ENCODE assay signal across 8 mouse cellular contexts in genomic region chr11:6474874-6475731, GRCm38 (mm10). TPM values are rescaled to one million over a fixed set of nuclear protein-coding genes. Genes with fewer than 3 reads are reported as not detected.
DNase-seq lines count a peak whose midpoint lies in the region; ATAC-seq lines count a peak whose summit lies in the region.

No protein-coding gene starts in this region.

- ATAC-seq in hematopoietic stem cell, adult 5-6 weeks (replicated peaks in 1 of 2; ENCODE audit: insufficient read depth in 1 of 2, low FRiP score in 2 of 2, low TSS enrichment in 1 of 2, low read depth in 1 of 2, poor library complexity in 2 of 2, severe bottlenecking in 2 of 2), result peak; percentile 25 to 43; a peak in 2 of 4 replicates

- peak; percentile 63 for DNase-seq in MN1 (ENCODE audit: low spot score)
- DNase-seq in cerebellum, adult 9-10 months, result peak; percentile 61
- DNase-seq in frontal cortex, adult 2 months (ENCODE audit: extremely low spot score in 1 of 2, low spot score in 1 of 2), result peak; percentile 20 to 36
- peak; percentile 65 to 69 for DNase-seq in layer of hippocampus, postnatal 10 days (ENCODE audit: low spot score in 2 of 2)
- peak; percentile 52 for DNase-seq in lung, postnatal 14 days
- DNase-seq in ovary, postnatal 14 days (ENCODE audit: low spot score), result peak; percentile 44
- peak; percentile 55 to 59 for DNase-seq in thymus, postnatal 10 days (ENCODE audit: low spot score in 2 of 2)

RNA-seq across cellular contexts. Expression of gene Purb, which starts 0.6 kb away (rescaled TPM):
- polyA plus RNA-seq in frontal cortex, adult 2 months (2012; rRNA removed), result 102 and 103 TPM in 2 replicates
- total RNA-seq in hematopoietic stem cell, adult 5-6 weeks (2017), result 75.8 and 78.8 TPM in 2 replicates
- 100 to 1,000 TPM; 249 to 250 TPM for total RNA-seq in layer of hippocampus, postnatal 10 days (2021)

RNA-seq across cellular contexts. Expression of gene H2afv, which starts 30.9 kb away (rescaled TPM):
- polyA plus RNA-seq in frontal cortex, adult 2 months (2012; rRNA removed), result 75.0 and 80.7 TPM in 2 replicates
- total RNA-seq in hematopoietic stem cell, adult 5-6 weeks (2017), result 138 and 152 TPM in 2 replicates
- total RNA-seq in layer of hippocampus, postnatal 10 days (2021), result 10 to 100 TPM; 48.5 to 53.6 TPM

RNA-seq across cellular contexts. Expression of gene Myo1g, which starts 45.7 kb away (rescaled TPM):
- polyA plus RNA-seq in frontal cortex, adult 2 months (2012; rRNA removed), result 0.80 and 0.96 TPM in 2 replicates
- 41.4 and 46.3 TPM in 2 replicates for total RNA-seq in hematopoietic stem cell, adult 5-6 weeks (2017)
- under 1 TPM; 0.25 to 0.49 TPM for total RNA-seq in layer of hippocampus, postnatal 10 days (2021)

RNA-seq across cellular contexts. Expression of gene Ppia, which starts 59.9 kb away (rescaled TPM):
- 2,434 and 2,505 TPM in 2 replicates for polyA plus RNA-seq in frontal cortex, adult 2 months (2012; rRNA removed)
- 1,374 and 1,758 TPM in 2 replicates for total RNA-seq in hematopoietic stem cell, adult 5-6 weeks (2017)
- 1,000 to 10,000 TPM; 2,229 to 2,426 TPM for total RNA-seq in layer of hippocampus, postnatal 10 days (2021)

Comparison
In these comparisons a context has a peak if more than half of its experiments do, and no peak if none do; other contexts are left out.
1. Peak in every context shown above with its lines: DNase-seq and ATAC-seq.
2. RNA of gene Myo1g, which starts 45.7 kb away (total RNA-seq): 41.4 to 46.3 TPM in hematopoietic stem cell, adult 5-6 weeks; 0.25 to 0.49 TPM in layer of hippocampus, postnatal 10 days; every median in the first group is over 10 times any median in the second.